Mouse (Mus musculus) megakaryocyte, embryonic 14.5 days (primary cell): Measurements from ENCODE around the gene Raph1.

Experiments
- FLI1 ChIP-seq: IDR thresholded peaks from 2 replicates; pipeline ENCODE4 v1.6.1; 2012; ENCODE audit warnings: low read length, inconsistent platforms, mixed read lengths
- GATA1 ChIP-seq: IDR thresholded peaks from 3 replicates; pipeline ENCODE4 v1.6.1; 2012; ENCODE audit warnings: mixed read lengths, low read length, inconsistent platforms, borderline replicate concordance

GRCm38 (mm10) chr1:60615703-60616102 lies 48.8 kb upstream of the Raph1 start:
- TF ChIP-seq GATA1 (no peak), FLI1 (no peak)
